Mouse (Mus musculus): ENCODE data around the gene Kdm8. TPM values are rescaled to one million over a fixed set of nuclear protein-coding genes. Genes with fewer than 3 reads are reported as not detected.

The Kdm8 gene
- polyA plus RNA-seq, 1 experiment: 2.4 TPM

- TF ChIP-seq CTCF (IDR thresholded peaks at IDR 0.05; ENCODE audit: extremely low read depth, insufficient read length, insufficient replicate concordance, low read depth, low read length): no peak
- no peak for TF ChIP-seq POLR2A (IDR thresholded peaks at IDR 0.05; ENCODE audit: low read depth, low read length)
- Histone ChIP-seq H3K36me3 (ENCODE audit: control insufficient read depth, insufficient read depth, low read length) (no peaks in the 10 kb centered on the region), H3K27me3 (ENCODE audit: control insufficient read depth, insufficient read depth, low read length) (no peaks in the 10 kb centered on the region), H3K27ac (ENCODE audit: insufficient read depth, low read depth, low read length) (no peak overlapping the region), H3K4me3 (ENCODE audit: low read depth, low read length) (no peak overlapping the region), H3K4me1 (ENCODE audit: control insufficient read depth, insufficient read depth, insufficient read length, low read length) (peaks cover 21% of the 10 kb centered on the region)
- 34% methylated on average over 7 of the region's 7 CpGs for WGBS
These were observed 14.2 kb upstream of the Kdm8 start for GRCm38 (mm10) chr7:125430170-125430842.

- TF ChIP-seq POLR2A (IDR thresholded peaks at IDR 0.05; ENCODE audit: low read depth, low read length) (no peak), CTCF (IDR thresholded peaks at IDR 0.05; ENCODE audit: extremely low read depth, insufficient read length, insufficient replicate concordance, low read depth, low read length) (no peak)
- H3K4me1 ChIP-seq (ENCODE audit: control insufficient read depth, insufficient read depth, insufficient read length, low read length): peaks cover 21% of the 10 kb centered on the region
- H3K27me3 ChIP-seq (ENCODE audit: control insufficient read depth, insufficient read depth, low read length): no peaks in the 10 kb centered on the region
- H3K36me3 ChIP-seq (ENCODE audit: control insufficient read depth, insufficient read depth, low read length): no peaks in the 10 kb centered on the region
- H3K27ac ChIP-seq (ENCODE audit: insufficient read depth, low read depth, low read length): peak overlapping the region; percentile 57; the same call in 1 of the 2 replicates
- 40% methylated on average over 3 of the region's 3 CpGs for WGBS
- no peak overlapping the region for H3K4me3 ChIP-seq (ENCODE audit: low read depth, low read length)
These were observed 10.6 kb upstream of the Kdm8 start for GRCm38 (mm10) chr7:125433874-125434273.

DNA sequence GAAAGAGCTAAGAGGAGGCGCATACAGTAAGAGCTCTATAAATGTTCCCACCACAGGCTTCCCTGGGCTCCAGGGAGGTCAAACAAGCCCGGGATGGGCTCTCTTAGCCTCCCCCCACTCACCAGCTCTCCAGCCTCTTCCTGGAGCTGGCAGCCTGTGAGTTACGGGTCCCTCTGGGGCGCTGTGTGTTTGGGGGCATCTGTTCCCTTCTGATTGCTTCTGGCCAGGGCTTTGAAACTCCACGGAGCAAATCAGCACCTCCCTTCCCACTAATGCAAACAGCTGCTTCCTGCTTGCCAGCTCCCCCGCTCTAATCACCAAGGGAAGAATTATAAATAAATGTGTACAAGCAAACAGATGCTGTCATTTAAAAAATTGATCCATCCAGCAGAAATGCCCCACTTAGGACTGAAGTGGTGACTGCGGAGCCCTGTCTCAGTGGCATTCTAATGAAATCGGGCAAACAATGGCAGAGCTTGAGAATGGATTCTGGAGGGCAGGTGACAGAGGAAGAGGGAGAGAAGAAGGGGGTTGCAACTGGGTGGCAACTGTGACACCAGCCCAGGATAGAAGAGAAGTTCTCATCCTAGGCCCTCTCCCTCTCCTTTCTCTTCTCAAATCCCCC, 9.7 kb upstream of the Kdm8 start:
- no peak for TF ChIP-seq POLR2A (IDR thresholded peaks at IDR 0.05; ENCODE audit: low read depth, low read length)
- no peak for TF ChIP-seq CTCF (IDR thresholded peaks at IDR 0.05; ENCODE audit: extremely low read depth, insufficient read length, insufficient replicate concordance, low read depth, low read length)
- H3K36me3 ChIP-seq (ENCODE audit: control insufficient read depth, insufficient read depth, low read length): no peaks in the 10 kb centered on the region
- peaks cover 21% of the 10 kb centered on the region for H3K4me1 ChIP-seq (ENCODE audit: control insufficient read depth, insufficient read depth, insufficient read length, low read length)
- H3K4me3 ChIP-seq (ENCODE audit: low read depth, low read length): no peak overlapping the region
- peak overlapping the region; percentile 54; the same call in 1 of the 2 replicates for H3K27ac ChIP-seq (ENCODE audit: insufficient read depth, low read depth, low read length)
- no peaks in the 10 kb centered on the region for H3K27me3 ChIP-seq (ENCODE audit: control insufficient read depth, insufficient read depth, low read length)
- WGBS: 44% methylated on average over 8 of the region's 8 CpGs

DNA sequence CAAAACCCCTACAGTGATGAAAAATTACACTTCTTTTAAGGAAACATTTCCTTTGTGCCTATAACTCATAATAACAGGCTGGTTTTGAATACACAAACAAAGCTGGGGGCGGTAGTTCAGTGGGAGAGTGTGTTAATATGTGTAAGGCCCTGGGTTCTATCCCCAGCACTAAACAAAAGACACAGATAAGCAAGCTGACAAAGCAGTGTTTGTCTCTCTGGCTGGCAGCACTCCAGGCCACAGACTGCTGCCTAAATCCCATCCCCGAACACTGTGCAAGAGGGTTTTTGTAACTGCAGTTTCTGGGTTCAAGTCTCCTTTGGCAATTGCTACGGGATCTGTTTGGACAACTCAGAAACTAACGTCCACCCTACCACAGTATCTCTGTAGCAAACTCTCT, 2.2 kb upstream of the Kdm8 start:
- Histone ChIP-seq H3K36me3 (ENCODE audit: control insufficient read depth, insufficient read depth, low read length) (no peaks in the 10 kb centered on the region), H3K27ac (ENCODE audit: insufficient read depth, low read depth, low read length) (no peak overlapping the region), H3K27me3 (ENCODE audit: control insufficient read depth, insufficient read depth, low read length) (no peaks in the 10 kb centered on the region), H3K4me3 (ENCODE audit: low read depth, low read length) (no peak overlapping the region), H3K4me1 (ENCODE audit: control insufficient read depth, insufficient read depth, insufficient read length, low read length) (peaks cover 12% of the 10 kb centered on the region; the same call in 1 of the 2 replicates)
- no peak for TF ChIP-seq CTCF (IDR thresholded peaks at IDR 0.05; ENCODE audit: extremely low read depth, insufficient read length, insufficient replicate concordance, low read depth, low read length)
- TF ChIP-seq POLR2A (IDR thresholded peaks at IDR 0.05; ENCODE audit: low read depth, low read length): no peak
- 63% methylated on average over 4 of the region's 4 CpGs for WGBS

DNA sequence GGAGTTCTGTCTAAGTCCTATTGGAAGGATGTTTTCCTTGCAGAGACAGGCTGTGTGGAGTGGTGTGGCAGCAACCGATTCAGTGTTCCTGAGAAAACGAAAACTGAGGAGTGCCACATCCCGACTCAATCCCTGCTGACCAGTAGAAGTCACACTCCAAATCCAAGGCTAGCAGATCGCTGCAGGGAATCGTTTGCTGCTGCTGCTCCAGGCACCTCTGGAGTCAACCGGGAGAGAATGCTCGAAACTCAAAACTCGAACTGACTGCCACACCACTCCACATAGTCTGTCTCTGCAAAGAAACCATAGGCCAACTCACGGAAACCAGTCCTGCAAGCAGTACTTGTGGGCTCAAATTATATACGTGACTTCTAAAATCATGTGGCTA, 406 bp upstream of the Kdm8 start:
- no peak for TF ChIP-seq CTCF (IDR thresholded peaks at IDR 0.05; ENCODE audit: extremely low read depth, insufficient read length, insufficient replicate concordance, low read depth, low read length)
- TF ChIP-seq POLR2A (IDR thresholded peaks at IDR 0.05; ENCODE audit: low read depth, low read length): no peak
- Histone ChIP-seq H3K27ac (ENCODE audit: insufficient read depth, low read depth, low read length) (peak overlapping the region; percentile 94), H3K4me1 (ENCODE audit: control insufficient read depth, insufficient read depth, insufficient read length, low read length) (peaks cover 18% of the 10 kb centered on the region; the same call in 1 of the 2 replicates), H3K27me3 (ENCODE audit: control insufficient read depth, insufficient read depth, low read length) (no peaks in the 10 kb centered on the region), H3K36me3 (ENCODE audit: control insufficient read depth, insufficient read depth, low read length) (no peaks in the 10 kb centered on the region), H3K4me3 (ENCODE audit: low read depth, low read length) (peak overlapping the region; percentile 74)
- WGBS: 8% methylated on average over 10 of the region's 10 CpGs

- Histone ChIP-seq H3K27ac (ENCODE audit: insufficient read depth, low read depth, low read length) (no peak overlapping the region), H3K27me3 (ENCODE audit: control insufficient read depth, insufficient read depth, low read length) (no peaks in the 10 kb centered on the region), H3K36me3 (ENCODE audit: control insufficient read depth, insufficient read depth, low read length) (no peaks in the 10 kb centered on the region), H3K4me1 (ENCODE audit: control insufficient read depth, insufficient read depth, insufficient read length, low read length) (peaks cover 12% of the 10 kb centered on the region; the same call in 1 of the 2 replicates), H3K4me3 (ENCODE audit: low read depth, low read length) (no peak overlapping the region)
- TF ChIP-seq CTCF (IDR thresholded peaks at IDR 0.05; ENCODE audit: extremely low read depth, insufficient read length, insufficient replicate concordance, low read depth, low read length) (no peak), POLR2A (IDR thresholded peaks at IDR 0.05; ENCODE audit: low read depth, low read length) (no peak)
- WGBS: 90% methylated on average over 1 of the region's 1 CpGs
These were observed 6.2 kb downstream of the Kdm8 start for GRCm38 (mm10) chr7:125450678-125451077.

- H3K27ac ChIP-seq (ENCODE audit: insufficient read depth, low read depth, low read length): no peak overlapping the region
- TF ChIP-seq POLR2A (IDR thresholded peaks at IDR 0.05; ENCODE audit: low read depth, low read length) (no peak), CTCF (IDR thresholded peaks at IDR 0.05; ENCODE audit: extremely low read depth, insufficient read length, insufficient replicate concordance, low read depth, low read length) (no peak)
- 77% methylated on average over 2 of the region's 2 CpGs for WGBS
- no peaks in the 10 kb centered on the region for H3K27me3 ChIP-seq (ENCODE audit: control insufficient read depth, insufficient read depth, low read length)
- H3K4me3 ChIP-seq (ENCODE audit: low read depth, low read length): no peak overlapping the region
- peaks cover 3% of the 10 kb centered on the region; the same call in 1 of the 2 replicates for H3K36me3 ChIP-seq (ENCODE audit: control insufficient read depth, insufficient read depth, low read length)
- H3K4me1 ChIP-seq (ENCODE audit: control insufficient read depth, insufficient read depth, insufficient read length, low read length): peaks cover 12% of the 10 kb centered on the region; the same call in 1 of the 2 replicates
These were observed 6.6 kb downstream of the Kdm8 start for GRCm38 (mm10) chr7:125451078-125451477.
